22 mouse cellular contexts compared by ENCODE assay signal in genomic region chr2:104408351-104408750, GRCm38 (mm10). TPM values are rescaled to one million over a fixed set of nuclear protein-coding genes. Genes with fewer than 3 reads are reported as not detected.
DNase-seq lines count a peak whose midpoint lies in the region; ATAC-seq and TF ChIP-seq lines count a peak whose summit lies in the region.
"Had no signal": no experiment of that assay in that cellular context is flagged by ENCODE, and none has a peak within 500 bp of the region (broad histone marks: within the 10 kb centered on the region; RNA-seq: fewer than 3 reads in every experiment).

No protein-coding gene starts in this region.

- TF ChIP-seq CTCF in hindbrain, postnatal 0 days (IDR thresholded peaks at IDR 0.05; ENCODE audit: low read depth) = no peak

- H3K9ac ChIP-seq in midbrain, embryonic 13.5 days (replicated peaks) = no peak overlapping the region
- no peak overlapping the region for H3K9ac ChIP-seq in hindbrain, postnatal 0 days (replicated peaks; ENCODE audit: low read length)
- H3K9ac ChIP-seq: embryonic facial prominence, embryonic 13.5 days; heart, embryonic 12.5 days had no signal

- no peaks in the 10 kb centered on the region for H3K36me3 ChIP-seq in midbrain, embryonic 13.5 days
- H3K36me3 ChIP-seq in midbrain, embryonic 10.5 days = no peaks in the 10 kb centered on the region
- H3K36me3 ChIP-seq in hindbrain, postnatal 0 days (ENCODE audit: insufficient read depth, low read length) = no peaks in the 10 kb centered on the region
- H3K36me3 ChIP-seq: embryonic facial prominence, embryonic 13.5 days; heart, embryonic 12.5 days had no signal

- no peak for ATAC-seq in midbrain, embryonic 13.5 days
- no peak for ATAC-seq in hindbrain, postnatal 0 days
- ATAC-seq: intestine, postnatal 0 days had no signal

- H3K27me3 ChIP-seq in midbrain, embryonic 13.5 days = peaks cover 47% of the 10 kb centered on the region
- H3K27me3 ChIP-seq in midbrain, embryonic 10.5 days (ENCODE audit: low read depth, poor library complexity, severe bottlenecking) = peaks cover 69% of the 10 kb centered on the region
- no peaks in the 10 kb centered on the region for H3K27me3 ChIP-seq in hindbrain, postnatal 0 days (ENCODE audit: insufficient read depth, low read length)
- H3K27me3 ChIP-seq: CH12.LX had no signal

- H3K4me3 ChIP-seq in midbrain, embryonic 13.5 days (replicated peaks) = peak overlapping the region; percentile 62
- no peak overlapping the region for H3K4me3 ChIP-seq in midbrain, embryonic 10.5 days
- H3K4me3 ChIP-seq in hindbrain, postnatal 0 days (ENCODE audit: low read length) = peak overlapping the region; percentile 79
- H3K4me3 ChIP-seq: embryonic facial prominence, embryonic 13.5 days; heart, embryonic 12.5 days had no signal

- H3K4me2 ChIP-seq in midbrain, embryonic 13.5 days (replicated peaks) = peak overlapping the region; percentile 84
- H3K4me2 ChIP-seq in hindbrain, postnatal 0 days (ENCODE audit: low read depth, low read length) = peak overlapping the region; percentile 79
- H3K4me2 ChIP-seq: heart, embryonic 12.5 days had no signal

- WGBS in midbrain, embryonic 13.5 days = 71% methylated on average over 7 of the region's 7 CpGs
- WGBS in midbrain, embryonic 10.5 days = 73% methylated on average over 7 of the region's 7 CpGs
- WGBS in hindbrain, postnatal 0 days = 59% methylated on average over 7 of the region's 7 CpGs

- H3K27ac ChIP-seq in midbrain, embryonic 13.5 days = no peak overlapping the region
- no peak overlapping the region for H3K27ac ChIP-seq in midbrain, embryonic 10.5 days (replicated peaks)
- no peak overlapping the region for H3K27ac ChIP-seq in hindbrain, postnatal 0 days
- H3K27ac ChIP-seq: embryonic facial prominence, embryonic 13.5 days had no signal

- peak; percentile 46 to 51 for DNase-seq in cerebellum, postnatal 10 days
- DNase-seq in cerebellum, adult 11 months = no peak
- no peak for DNase-seq in midbrain, embryonic 10.5 days (ENCODE audit: low spot score)
- no peak for DNase-seq in hindbrain, postnatal 0 days (ENCODE audit: low spot score)
- peak; percentile 23 for DNase-seq in skeletal muscle tissue, adult 2 months (ENCODE audit: low read depth, low spot score)
- no peak for DNase-seq in gastrocnemius, postnatal 4 days (ENCODE audit: low spot score in 2 of 2)
- DNase-seq in layer of hippocampus, postnatal 25 days (ENCODE audit: extremely low spot score in 1 of 2, low spot score in 1 of 2) = no peak
- DNase-seq: cerebellum, adult 11-12 months; heart, postnatal 4 days; kidney, postnatal 14 days; left cerebral cortex, postnatal 4 days; lung, adult 2 months; lung, postnatal 36 days; thymus, adult 18-20 months had no signal

- peaks cover 26% of the 10 kb centered on the region for H3K4me1 ChIP-seq in midbrain, embryonic 13.5 days (replicated peaks)
- H3K4me1 ChIP-seq in midbrain, embryonic 10.5 days = peaks cover 27% of the 10 kb centered on the region
- peaks cover 17% of the 10 kb centered on the region for H3K4me1 ChIP-seq in hindbrain, postnatal 0 days (ENCODE audit: insufficient read depth, low read length)

- no peaks in the 10 kb centered on the region for H3K9me3 ChIP-seq in midbrain, embryonic 13.5 days
- no peaks in the 10 kb centered on the region for H3K9me3 ChIP-seq in midbrain, embryonic 10.5 days (replicated peaks)
- H3K9me3 ChIP-seq in hindbrain, postnatal 0 days (ENCODE audit: low read length) = no peaks in the 10 kb centered on the region
- H3K9me3 ChIP-seq: embryonic facial prominence, embryonic 13.5 days; heart, embryonic 12.5 days had no signal

RNA-seq across cellular contexts. Expression of gene D430041D05Rik, which starts 2.5 kb away (rescaled TPM):
- 5.5 and 6.4 TPM in 2 replicates for polyA plus RNA-seq in midbrain, embryonic 13.5 days (2015; fragmentation: Nextera tagmentation; extraction: Ambion mirVana)
- polyA plus RNA-seq in midbrain, embryonic 10.5 days (2016; fragmentation: Nextera tagmentation; extraction: Ambion mirVana) = 0.95 and 1.5 TPM in 2 replicates
- total RNA-seq in hindbrain, postnatal 0 days (2014; rRNA removed) = 45.8 and 50.0 TPM in 2 replicates
- polyA plus RNA-seq in hindbrain, postnatal 0 days (2015; fragmentation: Nextera tagmentation; extraction: Ambion mirVana) = 7.1 and 7.6 TPM in 2 replicates
- 1 to 10 TPM; 2.5 to 2.8 TPM for total RNA-seq in gastrocnemius, postnatal 4 days (2021)
- 10 to 100 TPM; 87.9 to 95.4 TPM for total RNA-seq in layer of hippocampus, postnatal 25 days (2021)
- total RNA-seq: CH12.LX; common myeloid progenitor, adult 5-6 weeks; liver, adult 2 months had no signal
- polyA plus RNA-seq: liver, adult 2 months; small intestine, adult 2 months had no signal

Comparison
In these comparisons a context has a peak if more than half of its experiments do, and no peak if none do; other contexts are left out.
1. DNase-seq: peak in cerebellum, postnatal 10 days (2 of 2) and skeletal muscle tissue, adult 2 months (single experiment); none in cerebellum, adult 11 months (single experiment), midbrain, embryonic 10.5 days (single experiment), hindbrain, postnatal 0 days (single experiment), gastrocnemius, postnatal 4 days (0 of 2) and layer of hippocampus, postnatal 25 days (0 of 2).
2. RNA of gene D430041D05Rik, which starts 2.5 kb away (total RNA-seq): 87.9 to 95.4 TPM in layer of hippocampus, postnatal 25 days and 45.8 to 50.0 TPM in hindbrain, postnatal 0 days; 2.5 to 2.8 TPM in gastrocnemius, postnatal 4 days; every median in the first group is over 10 times any median in the second.